Mouse (Mus musculus): ENCODE measurements around the gene Sh3rf1.
"Not testable (repeated sequence)": the region's sequence is repeated elsewhere in the genome, so short reads cannot be mapped to it uniquely, and the experiment has no call there.

DNA sequence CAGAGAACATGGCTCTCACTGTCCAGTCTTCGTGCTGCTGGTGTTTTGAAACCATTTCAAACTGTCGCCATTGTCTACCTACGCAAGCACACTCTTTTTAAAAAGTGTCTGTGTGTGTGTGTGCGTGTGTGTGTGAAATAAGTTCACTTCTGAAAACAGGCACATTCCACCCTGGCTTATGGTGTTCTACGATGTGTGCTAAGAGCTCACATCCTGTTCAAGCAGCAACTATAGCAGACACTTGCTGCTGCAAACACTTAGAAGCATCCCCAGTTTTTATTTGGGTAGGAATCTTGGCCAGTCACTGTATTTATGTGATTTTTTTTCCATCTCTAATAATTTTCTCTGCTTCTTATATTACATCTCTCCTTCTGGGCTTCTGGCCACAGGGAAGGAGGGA, 186.0 kb downstream of the Sh3rf1 start:
- not testable (repeated sequence) for TF ChIP-seq CTCF (IDR thresholded peaks at IDR 0.05; ENCODE audit: borderline replicate concordance, insufficient read depth, low read depth, low read length); POLR2A (IDR thresholded peaks at IDR 0.05; ENCODE audit: borderline replicate concordance, insufficient read depth, low read length)
